Mouse (Mus musculus) bone marrow macrophage, adult 2 months (primary cell): ENCODE results near the gene Capns1.
"Not testable (repeated sequence)": the region's sequence is repeated elsewhere in the genome, so short reads cannot be mapped to it uniquely, and the experiment has no call there.

ENCODE experiments used
- CTCF ChIP-seq: IDR thresholded peaks from 2 replicates; pipeline ENCODE4 v1.5.1; 2012; ENCODE audit warnings: low read depth, mild to moderate bottlenecking, low read length, moderate library complexity
- POLR2A ChIP-seq: IDR thresholded peaks from 2 replicates; pipeline ENCODE4 v1.6.1; 2012; ENCODE audit warnings: mild to moderate bottlenecking, low read depth, low read length, borderline replicate concordance

GRCm38 (mm10) chr7:30237374-30237773 lies 38.8 kb upstream of the Capns1 start:
- not testable (repeated sequence) for TF ChIP-seq CTCF, POLR2A
